Mouse (Mus musculus) hindbrain, embryonic 11.5 days (tissue): ENCODE measurements at regions not wholly inside any gene's neighbourhood (a gene's known extent, or its start where the extent isn't known, plus 50 kb on each side); places are given as distances from the start of the nearest gene placed in this dataset.

Experiments used
- ATAC-seq: fragments of 200-750 bp; cut with Nextera tagmentation; 2 replicates; pipeline ENCODE4 v1.8.0; 2017; ENCODE audit warnings: mild to moderate bottlenecking, moderate TSS enrichment, moderate library complexity; ENCODE audit not compliant: low FRiP score
- DNase-seq: peaks from one replicate; pipeline ENCODE4 v3.0.0-alpha.2; 2015; ENCODE audit warnings: low spot score
- H3K27ac ChIP-seq: fragments of 300-500 bp; sonication (generic); 2 replicates; pipeline ENCODE4 v1.5.1; 2014; ENCODE audit warnings: mild to moderate bottlenecking, low read depth, low read length
- H3K27me3 ChIP-seq: fragments of 300-500 bp; sonication (generic); 2 replicates; pipeline ENCODE4 v1.6.1; 2014; ENCODE audit warnings: mild to moderate bottlenecking, low read length, moderate library complexity, mixed read lengths; ENCODE audit not compliant: control insufficient read depth, insufficient read depth
- H3K36me3 ChIP-seq: fragments of 300-500 bp; sonication (generic); 2 replicates; pipeline ENCODE4 v1.6.1; 2014; ENCODE audit warnings: mild to moderate bottlenecking, low read length, moderate library complexity, mixed read lengths; ENCODE audit not compliant: control insufficient read depth, insufficient read depth
- H3K4me1 ChIP-seq: fragments of 300-500 bp; sonication (generic); replicated peaks from 2 replicates; pipeline ENCODE4 v1.6.1; 2014; ENCODE audit warnings: low read length, mixed read lengths; ENCODE audit not compliant: control insufficient read depth, insufficient read depth
- H3K4me2 ChIP-seq: fragments of 300-500 bp; sonication (generic); replicated peaks from 2 replicates; pipeline ENCODE4 v1.6.1; 2014; ENCODE audit warnings: mild to moderate bottlenecking, low read depth, low read length
- H3K4me3 ChIP-seq: fragments of 300-500 bp; sonication (generic); 2 replicates; pipeline ENCODE4 v1.5.1; 2014; ENCODE audit warnings: low read depth, low read length
- H3K9ac ChIP-seq: fragments of 300-500 bp; sonication (generic); 2 replicates; pipeline ENCODE4 v1.6.1; 2014; ENCODE audit warnings: low read depth, low read length
- H3K9me3 ChIP-seq: fragments of 300-500 bp; sonication (generic); 2 replicates; pipeline ENCODE4 v1.6.1; 2016; ENCODE audit warnings: low read length; ENCODE audit not compliant: control insufficient read depth
- WGBS: fragments of 180-500 bp; shearing (Covaris S2); extraction: QIAGEN DNeasy Blood & Tissue Kit; methylation state at CpG from one replicate; pipeline ENCODE4 v1.1.7; 2014; 5-methylcytosine and 5-hydroxymethylcytosine counted together

GRCm38 (mm10) chr9:79004296-79004980 is 389.1 kb downstream of the Cd109 start:
- Histone ChIP-seq H3K4me3 (no peak overlapping the region), H3K36me3 (no peaks in the 10 kb centered on the region), H3K4me2 (no peak overlapping the region), H3K4me1 (no peaks in the 10 kb centered on the region), H3K9ac (no peak overlapping the region), H3K27ac (no peak overlapping the region), H3K9me3 (no peaks in the 10 kb centered on the region), H3K27me3 (no peaks in the 10 kb centered on the region)
- ATAC-seq (no peak), DNase-seq (no peak)
- 79% methylated on average over 3 of the region's 3 CpGs for WGBS

DNA sequence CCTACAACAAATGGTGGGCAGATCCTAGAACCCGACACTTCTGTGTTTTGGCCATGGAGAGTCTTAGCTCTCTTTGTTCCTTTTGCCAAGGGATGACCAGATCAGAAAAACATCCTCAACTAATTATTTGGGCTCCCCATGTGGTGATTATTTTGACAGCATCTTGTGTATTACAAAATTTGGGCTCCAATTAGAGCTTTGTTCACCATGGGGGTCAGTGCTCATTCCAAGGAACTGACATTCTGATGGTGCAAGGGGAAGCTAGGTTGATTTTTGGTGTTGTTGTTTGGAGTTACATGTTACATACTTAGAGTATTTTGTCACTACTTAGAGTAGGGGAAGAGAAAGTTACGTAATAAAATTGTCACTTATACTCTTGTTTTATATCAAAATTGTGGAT is 406.9 kb downstream of the Cd109 start:
- Histone ChIP-seq H3K36me3 (no peaks in the 10 kb centered on the region), H3K4me3 (no peak overlapping the region), H3K9me3 (no peaks in the 10 kb centered on the region), H3K4me1 (no peaks in the 10 kb centered on the region), H3K9ac (no peak overlapping the region), H3K27ac (no peak overlapping the region), H3K4me2 (no peak overlapping the region), H3K27me3 (no peaks in the 10 kb centered on the region)
- DNase-seq, result no peak
- no peak for ATAC-seq
- 92% methylated on average over 2 of the region's 2 CpGs for WGBS

GRCm38 (mm10) chr9:79028234-79028633 is 412.9 kb downstream of the Cd109 start:
- Histone ChIP-seq H3K4me3 (no peak overlapping the region), H3K4me1 (no peaks in the 10 kb centered on the region), H3K36me3 (no peaks in the 10 kb centered on the region), H3K9me3 (no peaks in the 10 kb centered on the region), H3K9ac (no peak overlapping the region), H3K4me2 (no peak overlapping the region), H3K27me3 (no peaks in the 10 kb centered on the region), H3K27ac (no peak overlapping the region)
- DNase-seq (no peak), ATAC-seq (no peak)
- 84% methylated on average over 6 of the region's 6 CpGs for WGBS

GRCm38 (mm10) chr9:79029456-79029855 is 414.1 kb downstream of the Cd109 start:
- no peaks in the 10 kb centered on the region for H3K9me3 ChIP-seq
- H3K4me1 ChIP-seq, result no peaks in the 10 kb centered on the region
- no peaks in the 10 kb centered on the region for H3K27me3 ChIP-seq
- 71% methylated on average over 9 of the region's 9 CpGs for WGBS
- H3K36me3 ChIP-seq, result no peaks in the 10 kb centered on the region
- ATAC-seq (no peak), DNase-seq (no peak)
- H3K4me3 ChIP-seq, result no peak overlapping the region
- H3K27ac ChIP-seq, result no peak overlapping the region
- no peak overlapping the region for H3K9ac ChIP-seq
- H3K4me2 ChIP-seq, result no peak overlapping the region

DNA sequence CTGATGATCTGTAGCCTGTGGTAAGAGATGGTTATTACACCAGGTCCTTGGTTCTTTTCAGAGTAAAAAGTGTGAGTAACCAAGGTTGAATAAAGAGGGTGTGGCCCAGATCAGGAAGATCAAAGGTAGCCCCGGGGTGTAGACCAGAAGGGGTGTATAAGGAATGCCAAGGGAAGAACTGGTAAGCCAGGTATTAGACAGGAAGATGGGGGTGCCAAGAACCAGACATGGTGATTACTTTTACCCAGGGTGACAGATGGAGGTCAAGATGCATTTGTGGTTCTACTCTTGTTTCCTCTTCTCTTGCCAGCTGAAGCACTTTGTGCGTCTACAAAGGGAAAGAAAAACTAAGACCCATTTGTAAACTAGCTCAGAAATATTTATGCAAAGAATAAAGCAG is 420.3 kb downstream of the Cd109 start:
- DNase-seq (no peak), ATAC-seq (no peak)
- no peak overlapping the region for H3K27ac ChIP-seq
- H3K4me1 ChIP-seq, result no peaks in the 10 kb centered on the region
- no peaks in the 10 kb centered on the region for H3K27me3 ChIP-seq
- WGBS, result 74% methylated on average over 2 of the region's 2 CpGs
- H3K9ac ChIP-seq, result no peak overlapping the region
- H3K4me2 ChIP-seq, result no peak overlapping the region
- no peaks in the 10 kb centered on the region for H3K36me3 ChIP-seq
- H3K4me3 ChIP-seq, result no peak overlapping the region
- H3K9me3 ChIP-seq, result no peaks in the 10 kb centered on the region

DNA sequence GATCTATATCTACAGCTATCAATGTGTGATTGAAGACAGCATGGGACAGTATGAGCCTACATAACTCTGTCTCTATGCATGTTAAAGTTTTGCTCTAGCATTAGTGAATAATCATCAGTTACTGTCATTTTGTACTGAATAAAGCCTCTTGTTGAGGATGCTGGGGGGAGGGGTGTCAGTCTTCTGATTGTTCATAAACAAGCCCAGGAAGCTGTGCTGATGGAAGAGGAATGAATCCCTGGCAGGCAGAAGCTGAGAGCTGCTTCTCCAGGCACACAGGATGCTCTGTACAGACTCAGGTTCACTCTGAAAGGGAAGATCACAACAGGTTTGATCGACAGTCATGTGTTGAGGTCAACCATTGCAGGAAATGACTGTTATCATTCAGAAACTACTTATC is 421.7 kb downstream of the Cd109 start:
- Histone ChIP-seq H3K4me1 (no peaks in the 10 kb centered on the region), H3K36me3 (no peaks in the 10 kb centered on the region), H3K9ac (no peak overlapping the region), H3K4me2 (no peak overlapping the region), H3K4me3 (no peak overlapping the region), H3K9me3 (no peaks in the 10 kb centered on the region), H3K27me3 (no peaks in the 10 kb centered on the region), H3K27ac (no peak overlapping the region)
- DNase-seq (no peak), ATAC-seq (no peak)
- 79% methylated on average over 1 of the region's 1 CpGs for WGBS

DNA sequence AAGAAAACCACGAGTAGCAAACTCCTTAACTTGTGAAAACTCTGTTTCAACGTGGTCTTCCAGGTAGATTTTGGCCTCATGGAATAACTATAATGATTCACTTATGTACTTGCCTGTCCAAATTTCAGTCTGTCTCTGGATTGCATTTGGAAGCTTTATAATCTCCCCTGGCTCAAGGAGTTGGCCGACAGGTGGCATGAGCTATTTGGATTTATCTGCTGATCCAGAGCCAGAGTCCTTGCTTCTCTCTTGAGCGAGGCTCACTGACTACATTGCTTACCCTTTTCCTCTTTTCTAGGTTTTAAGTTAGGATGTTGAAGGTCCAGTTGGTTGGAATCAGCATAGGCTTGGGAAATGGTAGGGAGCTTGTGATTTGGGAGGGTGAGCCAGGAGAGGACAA is 423.6 kb downstream of the Cd109 start:
- ATAC-seq (no peak), DNase-seq (no peak)
- Histone ChIP-seq H3K4me1 (no peaks in the 10 kb centered on the region), H3K36me3 (no peaks in the 10 kb centered on the region), H3K4me2 (no peak overlapping the region), H3K27me3 (no peaks in the 10 kb centered on the region), H3K27ac (no peak overlapping the region), H3K4me3 (no peak overlapping the region), H3K9ac (no peak overlapping the region), H3K9me3 (no peaks in the 10 kb centered on the region)
- WGBS, result 84% methylated on average over 4 of the region's 4 CpGs

DNA sequence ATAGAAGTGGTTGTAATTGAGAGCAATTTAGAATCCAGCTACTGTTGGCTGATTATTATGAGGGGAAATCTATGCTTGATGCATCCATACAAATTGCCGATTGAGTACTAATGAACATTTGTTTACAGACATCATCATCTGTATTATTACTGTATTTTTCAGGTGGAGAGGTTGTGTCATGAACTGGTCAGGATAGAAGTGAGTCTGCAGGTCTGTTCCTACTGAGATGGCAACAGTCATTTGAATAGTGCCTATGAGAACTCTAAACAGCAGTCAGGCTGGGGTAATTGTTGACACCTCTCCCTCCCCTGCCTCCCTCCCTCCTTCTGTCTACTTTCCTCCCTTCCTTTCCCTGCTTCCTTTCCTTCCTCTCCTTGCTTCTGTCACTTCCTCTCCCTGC is 429.0 kb downstream of the Cd109 start:
- Histone ChIP-seq H3K9me3 (no peaks in the 10 kb centered on the region), H3K9ac (no peak overlapping the region), H3K4me1 (no peaks in the 10 kb centered on the region), H3K36me3 (no peaks in the 10 kb centered on the region), H3K27me3 (no peaks in the 10 kb centered on the region), H3K27ac (no peak overlapping the region), H3K4me2 (no peak overlapping the region), H3K4me3 (no peak overlapping the region)
- WGBS, result 95% methylated on average over 1 of the region's 1 CpGs
- no peak for DNase-seq
- ATAC-seq, result no peak

DNA sequence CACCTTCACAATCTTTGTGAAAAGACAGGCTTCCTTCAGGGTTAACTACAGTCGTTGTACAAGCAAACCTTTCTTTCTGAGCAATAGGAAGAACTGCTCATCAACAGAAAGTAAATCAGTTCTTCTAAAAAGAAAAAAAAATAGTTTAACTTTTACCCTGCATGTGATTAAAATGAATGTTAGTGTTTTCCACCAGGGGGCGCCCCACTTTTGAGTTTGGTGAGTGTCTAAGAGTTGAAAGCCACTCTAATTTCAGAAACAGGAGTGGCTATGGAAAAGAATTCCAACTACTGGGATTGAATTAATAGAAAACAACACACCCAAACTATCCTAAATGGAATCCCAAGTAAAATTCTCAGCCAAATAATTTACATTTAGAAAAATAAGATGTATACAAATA is 430.0 kb downstream of the Cd109 start:
- H3K27me3 ChIP-seq, result no peaks in the 10 kb centered on the region
- no peaks in the 10 kb centered on the region for H3K4me1 ChIP-seq
- no peak overlapping the region for H3K4me2 ChIP-seq
- WGBS, result 8% methylated on average over 2 of the region's 2 CpGs
- no peaks in the 10 kb centered on the region for H3K9me3 ChIP-seq
- H3K4me3 ChIP-seq, result no peak overlapping the region
- no peaks in the 10 kb centered on the region for H3K36me3 ChIP-seq
- DNase-seq (peak; percentile 65), ATAC-seq (no peak)
- no peak overlapping the region for H3K9ac ChIP-seq
- H3K27ac ChIP-seq, result no peak overlapping the region
